In genomic region chr9:35405038-35405905, GRCm38 (mm10) we compare ENCODE assay signal across 9 mouse cellular contexts. TPM values are rescaled to one million over a fixed set of nuclear protein-coding genes. Genes with fewer than 3 reads are reported as not detected.
DNase-seq lines count a peak whose midpoint lies in the region; ATAC-seq and TF ChIP-seq lines count a peak whose summit lies in the region.
"Had no signal": no experiment of that assay in that cellular context is flagged by ENCODE, and none has a peak within 500 bp of the region (broad histone marks: within the 10 kb centered on the region; RNA-seq: fewer than 3 reads in every experiment).

No protein-coding gene starts in this region.

- H3K4me2 ChIP-seq in forebrain, embryonic 11.5 days (ENCODE audit: low read depth, low read length, severe bottlenecking), result no peak overlapping the region
- peak overlapping the region; percentile 47 for H3K4me2 ChIP-seq in limb, embryonic 13.5 days (replicated peaks)
- peak overlapping the region; percentile 23 for H3K4me2 ChIP-seq in stomach, embryonic 14.5 days (replicated peaks; ENCODE audit: low read depth, low read length)

- TF ChIP-seq POLR2A in lung, adult 2 months (IDR thresholded peaks at IDR 0.05; ENCODE audit: borderline replicate concordance, extremely low read depth, low read depth, low read length), result no peak

- H3K27ac ChIP-seq in forebrain, embryonic 11.5 days (ENCODE audit: low read depth, low read length), result peak overlapping the region; percentile 20
- H3K27ac ChIP-seq in limb, embryonic 13.5 days, result peak overlapping the region; percentile 96
- H3K27ac ChIP-seq in stomach, embryonic 14.5 days (ENCODE audit: low read length), result peak overlapping the region; percentile 91

- WGBS in lung, adult 2 months, result 17% methylated on average over 13 of the region's 13 CpGs
- 20% methylated on average over 13 of the region's 13 CpGs for WGBS in forebrain, embryonic 11.5 days
- WGBS in limb, embryonic 13.5 days, result 9% methylated on average over 13 of the region's 13 CpGs
- WGBS in stomach, embryonic 14.5 days, result 6% methylated on average over 13 of the region's 13 CpGs

- no peaks in the 10 kb centered on the region for H3K27me3 ChIP-seq in forebrain, embryonic 11.5 days (ENCODE audit: control insufficient read depth, insufficient read depth, low read length)
- no peaks in the 10 kb centered on the region for H3K27me3 ChIP-seq in limb, embryonic 13.5 days
- H3K27me3 ChIP-seq in stomach, embryonic 14.5 days (ENCODE audit: control insufficient read depth, insufficient read depth, low read length), result no peaks in the 10 kb centered on the region

- TF ChIP-seq CTCF in lung, adult 2 months (IDR thresholded peaks at IDR 0.05; ENCODE audit: insufficient read depth, low read length), result no peak

- peaks cover 3% of the 10 kb centered on the region; the same call in 1 of the 2 replicates for H3K4me1 ChIP-seq in lung, adult 2 months (ENCODE audit: control insufficient read depth, insufficient read depth, low read length)
- peaks cover 45% of the 10 kb centered on the region for H3K4me1 ChIP-seq in forebrain, embryonic 11.5 days (replicated peaks; ENCODE audit: control insufficient read depth, insufficient read depth, low read length)
- H3K4me1 ChIP-seq in limb, embryonic 13.5 days, result peaks cover 64% of the 10 kb centered on the region
- peaks cover 14% of the 10 kb centered on the region; the same call in 1 of the 2 replicates for H3K4me1 ChIP-seq in stomach, embryonic 14.5 days (ENCODE audit: control insufficient read depth, insufficient read depth, low read length)

- peak overlapping the region; percentile 24; the same call in 1 of the 2 replicates for H3K9ac ChIP-seq in forebrain, embryonic 11.5 days (ENCODE audit: low read length)
- H3K9ac ChIP-seq in limb, embryonic 13.5 days, result 0 out of 2 replicates have a peak overlapping the region, but pooled peaks have one; percentile 20
- no peak overlapping the region for H3K9ac ChIP-seq in stomach, embryonic 14.5 days (replicated peaks; ENCODE audit: low read depth, low read length)

- no peaks in the 10 kb centered on the region for H3K9me3 ChIP-seq in forebrain, embryonic 11.5 days (ENCODE audit: control insufficient read depth, low read length)
- no peaks in the 10 kb centered on the region for H3K9me3 ChIP-seq in limb, embryonic 13.5 days
- no peaks in the 10 kb centered on the region for H3K9me3 ChIP-seq in stomach, embryonic 14.5 days (ENCODE audit: control insufficient read depth, low read depth, low read length)

- no peaks in the 10 kb centered on the region for H3K36me3 ChIP-seq in forebrain, embryonic 11.5 days (ENCODE audit: control insufficient read depth, insufficient read depth, low read length)
- no peaks in the 10 kb centered on the region for H3K36me3 ChIP-seq in limb, embryonic 13.5 days
- H3K36me3 ChIP-seq in stomach, embryonic 14.5 days (ENCODE audit: control insufficient read depth, insufficient read depth, low read length), result no peaks in the 10 kb centered on the region

- ATAC-seq in forebrain, embryonic 11.5 days (replicated peaks; ENCODE audit: low FRiP score), result no peak
- ATAC-seq in limb, embryonic 13.5 days (ENCODE audit: low FRiP score, low read depth), result peak; percentile 92
- ATAC-seq in stomach, embryonic 14.5 days (ENCODE audit: insufficient number of reproducible peaks, insufficient read depth, low FRiP score, low read depth), result peak; percentile 77
- no peak for ATAC-seq in erythroblast, adult 5-6 weeks (replicated peaks; ENCODE audit: low FRiP score, poor library complexity, severe bottlenecking)

- peak; percentile 16 to 39 for DNase-seq in lung, adult 18-20 months
- no peak for DNase-seq in lung, adult 2 months
- DNase-seq in forebrain, embryonic 11.5 days (ENCODE audit: low spot score), result no peak
- no peak for DNase-seq in thymus, postnatal 25 days
- DNase-seq in cerebellum, postnatal 10 days, result no peak
- DNase-seq: gastrocnemius, postnatal 14 days had no signal

- H3K4me3 ChIP-seq in lung, adult 2 months (replicated peaks; ENCODE audit: extremely low read depth, low read depth, low read length), result no peak overlapping the region
- no peak overlapping the region for H3K4me3 ChIP-seq in forebrain, embryonic 11.5 days (ENCODE audit: low read depth, low read length)
- peak overlapping the region; percentile 2; the same call in 1 of the 2 replicates for H3K4me3 ChIP-seq in limb, embryonic 13.5 days
- no peak overlapping the region for H3K4me3 ChIP-seq in stomach, embryonic 14.5 days (ENCODE audit: low read depth, low read length)

RNA-seq across cellular contexts. Expression of gene Cdon, which starts 15.7 kb away (rescaled TPM):
- polyA plus RNA-seq in lung, adult 2 months (2012; rRNA removed), result 5.4 and 7.1 TPM in 2 replicates
- 16.4 and 17.2 TPM in 2 replicates for polyA plus RNA-seq in forebrain, embryonic 11.5 days (2014; fragmentation: Nextera tagmentation; extraction: Ambion mirVana)
- polyA plus RNA-seq in limb, embryonic 13.5 days (2015; fragmentation: Nextera tagmentation; extraction: Ambion mirVana), result 37.0 and 37.6 TPM in 2 replicates
- polyA plus RNA-seq in stomach, embryonic 14.5 days (2014; fragmentation: Nextera tagmentation; extraction: Ambion mirVana), result 12.7 and 13.8 TPM in 2 replicates
- total RNA-seq in erythroblast, adult 5-6 weeks (2015; ENCODE audit: low replicate concordance), result 0.58 TPM in 1 of 2 replicates, not detected in the other
- 0.09 TPM in 1 of 2 replicates, not detected in the other for total RNA-seq in erythroblast, adult 5-6 weeks (2017; ENCODE audit: low replicate concordance)

Comparison
In these comparisons a context has a peak if more than half of its experiments do, and no peak if none do; other contexts are left out.
1. DNase-seq: peak in lung, adult 18-20 months (2 of 2); none in lung, adult 2 months (single experiment), forebrain, embryonic 11.5 days (single experiment), thymus, postnatal 25 days (single experiment) and cerebellum, postnatal 10 days (0 of 2).
2. ATAC-seq: peak in limb, embryonic 13.5 days (single experiment) and stomach, embryonic 14.5 days (single experiment); none in forebrain, embryonic 11.5 days (single experiment) and erythroblast, adult 5-6 weeks (single experiment).
3. H3K27ac ChIP-seq: peak in every context shown above with its lines; median percentile 96 in limb, embryonic 13.5 days; 91 in stomach, embryonic 14.5 days; 20 in forebrain, embryonic 11.5 days.